Comparison of ENCODE assay signal across 35 mouse cellular contexts in the genomic region with DNA sequence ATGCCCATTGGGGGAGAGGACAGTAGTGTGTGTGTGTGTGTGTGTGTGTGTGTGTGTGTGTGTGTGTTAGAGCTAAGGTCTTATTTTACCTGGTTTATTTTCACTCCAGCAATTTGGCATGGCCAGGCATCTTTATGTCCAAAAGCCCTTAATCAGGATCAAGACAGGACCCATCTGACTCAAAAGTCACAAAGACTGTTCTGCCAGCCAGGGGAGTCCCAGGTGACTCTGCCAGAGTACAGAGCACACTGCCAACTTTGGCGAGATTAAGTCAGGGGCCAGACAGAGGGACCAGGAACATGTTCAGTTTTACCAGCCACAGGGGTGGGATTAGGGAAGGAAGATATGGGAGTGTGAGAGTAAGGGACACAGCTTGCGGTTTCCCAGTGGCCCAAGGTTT. TPM values are rescaled to one million over a fixed set of nuclear protein-coding genes. Genes with fewer than 3 reads are reported as not detected.
DNase-seq lines count a peak whose midpoint lies in the region; ATAC-seq and TF ChIP-seq lines count a peak whose summit lies in the region.
"Had no signal": no experiment of that assay in that cellular context is flagged by ENCODE, and none has a peak within 500 bp of the region (broad histone marks: within the 10 kb centered on the region; RNA-seq: fewer than 3 reads in every experiment).

No protein-coding gene starts in this region.

- no peak for TF ChIP-seq EP300 in stomach, postnatal 0 days (optimal IDR thresholded peaks at IDR 0.05)

- H3K9ac ChIP-seq in stomach, postnatal 0 days (ENCODE audit: low read length), result no peak overlapping the region
- H3K9ac ChIP-seq: embryonic facial prominence, embryonic 13.5 days; forebrain, postnatal 0 days; heart, embryonic 15.5 days; hindbrain, embryonic 12.5 days; limb, embryonic 15.5 days; liver, embryonic 15.5 days; lung, embryonic 14.5 days had no signal

- DNase-seq in cerebellum, adult 11 months, result peak; percentile 16
- no peak for DNase-seq in cerebellum, postnatal 10 days
- DNase-seq in heart, embryonic 10.5 days (ENCODE audit: low spot score), result peak; percentile 51
- no peak for DNase-seq in heart, postnatal 25 days (ENCODE audit: low spot score)
- peak; percentile 19 for DNase-seq in testis, postnatal 10 days (ENCODE audit: low spot score)
- DNase-seq in testis, postnatal 14 days (ENCODE audit: low spot score), result no peak
- DNase-seq in stomach, postnatal 0 days (ENCODE audit: low spot score), result peak; percentile 4
- DNase-seq in spleen, adult 18-20 months, result no peak
- DNase-seq: adrenal gland, postnatal 14 days; forebrain, postnatal 0 days; heart, postnatal 36 days; kidney, adult 11 months; kidney, postnatal 14 days; lung, embryonic 14.5 days; lung, postnatal 14 days; midbrain, embryonic 14.5 days; retina, postnatal 1 day; thymus, adult 18-20 months; thymus, postnatal 25 days had no signal

- 85% methylated on average over 2 of the region's 2 CpGs for WGBS in heart, embryonic 10.5 days
- 77% methylated on average over 2 of the region's 2 CpGs for WGBS in stomach, postnatal 0 days

- intact Hi-C loops in heart, postnatal 25 days (cut with DNase I), result no loop called here

- no peak for TF ChIP-seq CTCF in stomach, postnatal 0 days (IDR thresholded peaks at IDR 0.05; ENCODE audit: low read depth)

- H3K4me2 ChIP-seq in stomach, postnatal 0 days (replicated peaks; ENCODE audit: low read depth), result no peak overlapping the region
- H3K4me2 ChIP-seq: embryonic facial prominence, embryonic 13.5 days; heart, embryonic 15.5 days; hindbrain, embryonic 12.5 days; limb, embryonic 15.5 days; liver, embryonic 15.5 days; lung, embryonic 14.5 days had no signal

- H3K4me1 ChIP-seq in heart, embryonic 10.5 days, result no peaks in the 10 kb centered on the region
- no peaks in the 10 kb centered on the region for H3K4me1 ChIP-seq in stomach, postnatal 0 days (replicated peaks; ENCODE audit: control insufficient read depth, insufficient read depth)
- H3K4me1 ChIP-seq: embryonic facial prominence, embryonic 13.5 days; forebrain, embryonic 10.5 days; heart, embryonic 15.5 days; hindbrain, embryonic 12.5 days; limb, embryonic 15.5 days; liver, embryonic 15.5 days had no signal

- no peak overlapping the region for H3K4me3 ChIP-seq in heart, embryonic 10.5 days
- H3K4me3 ChIP-seq in stomach, postnatal 0 days (ENCODE audit: low read depth, low read length), result no peak overlapping the region
- H3K4me3 ChIP-seq: embryonic facial prominence, embryonic 13.5 days; forebrain, embryonic 10.5 days; heart, embryonic 15.5 days; hindbrain, embryonic 12.5 days; limb, embryonic 10.5 days; limb, embryonic 15.5 days; liver, embryonic 15.5 days had no signal

- no peaks in the 10 kb centered on the region for H3K36me3 ChIP-seq in heart, embryonic 10.5 days
- no peaks in the 10 kb centered on the region for H3K36me3 ChIP-seq in stomach, postnatal 0 days (ENCODE audit: control insufficient read depth, insufficient read depth, low read length)
- H3K36me3 ChIP-seq: embryonic facial prominence, embryonic 13.5 days; forebrain, embryonic 10.5 days; heart, embryonic 15.5 days; hindbrain, embryonic 12.5 days; limb, embryonic 10.5 days; limb, embryonic 15.5 days; liver, embryonic 15.5 days had no signal

- H3K27ac ChIP-seq in heart, embryonic 10.5 days, result no peak overlapping the region
- H3K27ac ChIP-seq in stomach, postnatal 0 days (replicated peaks), result no peak overlapping the region
- H3K27ac ChIP-seq: embryonic facial prominence, embryonic 13.5 days; forebrain, embryonic 10.5 days; heart, embryonic 15.5 days; hindbrain, embryonic 12.5 days; hindbrain, postnatal 0 days; limb, embryonic 10.5 days; limb, embryonic 15.5 days; liver, embryonic 15.5 days had no signal

- no peaks in the 10 kb centered on the region for H3K9me3 ChIP-seq in heart, embryonic 10.5 days
- H3K9me3 ChIP-seq in stomach, postnatal 0 days (ENCODE audit: control insufficient read depth, low read length), result no peaks in the 10 kb centered on the region
- H3K9me3 ChIP-seq: embryonic facial prominence, embryonic 13.5 days; forebrain, embryonic 10.5 days; heart, embryonic 15.5 days; limb, embryonic 10.5 days; limb, embryonic 15.5 days; liver, embryonic 15.5 days had no signal

- H3K27me3 ChIP-seq in heart, embryonic 10.5 days (ENCODE audit: insufficient read depth, poor library complexity, severe bottlenecking), result no peaks in the 10 kb centered on the region
- no peaks in the 10 kb centered on the region for H3K27me3 ChIP-seq in stomach, postnatal 0 days (ENCODE audit: control insufficient read depth, insufficient read depth, low read length)
- H3K27me3 ChIP-seq: CH12.LX; embryonic facial prominence, embryonic 13.5 days; heart, embryonic 15.5 days; limb, embryonic 15.5 days; liver, embryonic 15.5 days had no signal

- ATAC-seq in stomach, postnatal 0 days (ENCODE audit: low FRiP score, low TSS enrichment), result no peak
- ATAC-seq: activated CD4-positive, CD25-positive, alpha-beta regulatory T cell, adult 4 months; hindbrain, postnatal 0 days had no signal

RNA-seq across cellular contexts. Expression of a gene that starts 12.9 kb away (rescaled TPM):
- polyA plus RNA-seq in heart, embryonic 10.5 days (2016; fragmentation: Nextera tagmentation; extraction: Ambion mirVana), result 0.06 TPM in 1 of 2 replicates, not detected in the other
- not detected for total RNA-seq in heart, postnatal 25 days (2021)
- polyA plus RNA-seq in stomach, postnatal 0 days (2015; fragmentation: Nextera tagmentation; extraction: Ambion mirVana), result 0.10 and 0.15 TPM in 2 replicates
- total RNA-seq: CH12.LX; gastrocnemius, adult 8-10 months; gastrocnemius, postnatal 4 days; heart, adult 8-10 months; heart, postnatal 36 days; monocyte, adult 5-6 weeks had no signal
- polyA plus RNA-seq: activated CD4-positive, CD25-positive, alpha-beta regulatory T cell, adult 4 months; embryonic facial prominence, embryonic 13.5 days; heart, embryonic 15.5 days; kidney, embryonic 14.5 days; limb, embryonic 10.5 days; limb, embryonic 15.5 days; lung, embryonic 14.5 days; stomach, embryonic 14.5 days had no signal

Comparison
In these comparisons a context has a peak if more than half of its experiments do, and no peak if none do; other contexts are left out.
1. DNase-seq: peak in cerebellum, adult 11 months (single experiment), heart, embryonic 10.5 days (single experiment), testis, postnatal 10 days (single experiment) and stomach, postnatal 0 days (single experiment); none in cerebellum, postnatal 10 days (0 of 2), heart, postnatal 25 days (single experiment), testis, postnatal 14 days (single experiment) and spleen, adult 18-20 months (0 of 2).